Mouse (Mus musculus) bone marrow macrophage, adult 2 months (primary cell): ENCODE data around the gene Stk32b.

ENCODE experiments used
- CTCF ChIP-seq: IDR thresholded peaks from 2 replicates; pipeline ENCODE4 v1.5.1; 2012; ENCODE audit warnings: low read depth, mild to moderate bottlenecking, low read length, moderate library complexity
- POLR2A ChIP-seq: IDR thresholded peaks from 2 replicates; pipeline ENCODE4 v1.6.1; 2012; ENCODE audit warnings: mild to moderate bottlenecking, low read depth, low read length, borderline replicate concordance

- TF ChIP-seq POLR2A (no peak), CTCF (no peak)
Measured at GRCm38 (mm10) chr5:37419028-37419427, 297.9 kb downstream of the Stk32b start.
